Mouse (Mus musculus): ENCODE data around the gene Tmem132b. TPM values are rescaled to one million over a fixed set of nuclear protein-coding genes. Genes with fewer than 3 reads are reported as not detected.
A peak's percentile ranks its signal among the peaks of the same experiment; 100 is the strongest.

Gene Tmem132b
- polyA plus RNA-seq, 1 experiment from 2014 or later: 0.28 TPM

- 91% methylated on average over 6 of the region's 6 CpGs for WGBS
- no peak overlapping the region for H3K9ac ChIP-seq (ENCODE audit: low read depth, low read length)
- no peak overlapping the region for H3K4me2 ChIP-seq (ENCODE audit: low read length)
- H3K27me3 ChIP-seq (ENCODE audit: insufficient read depth, low read length): no peaks in the 10 kb centered on the region
- H3K36me3 ChIP-seq (ENCODE audit: insufficient read depth, low read length): no peaks in the 10 kb centered on the region
- no peak overlapping the region for H3K4me3 ChIP-seq (replicated peaks; ENCODE audit: low read depth, low read length)
- no peak overlapping the region for H3K27ac ChIP-seq
- ATAC-seq (replicated peaks; ENCODE audit: low FRiP score, low read depth) (no peak), DNase-seq (ENCODE audit: low spot score) (no peak)
- TF ChIP-seq CTCF (IDR thresholded peaks at IDR 0.05; ENCODE audit: low read depth): no peak
- no peaks in the 10 kb centered on the region for H3K4me1 ChIP-seq (replicated peaks; ENCODE audit: insufficient read depth, low read length)
- no peaks in the 10 kb centered on the region for H3K9me3 ChIP-seq (replicated peaks; ENCODE audit: low read length)
These were observed 116.7 kb downstream of the Tmem132b start for GRCm38 (mm10) chr5:125648236-125648635.

DNA sequence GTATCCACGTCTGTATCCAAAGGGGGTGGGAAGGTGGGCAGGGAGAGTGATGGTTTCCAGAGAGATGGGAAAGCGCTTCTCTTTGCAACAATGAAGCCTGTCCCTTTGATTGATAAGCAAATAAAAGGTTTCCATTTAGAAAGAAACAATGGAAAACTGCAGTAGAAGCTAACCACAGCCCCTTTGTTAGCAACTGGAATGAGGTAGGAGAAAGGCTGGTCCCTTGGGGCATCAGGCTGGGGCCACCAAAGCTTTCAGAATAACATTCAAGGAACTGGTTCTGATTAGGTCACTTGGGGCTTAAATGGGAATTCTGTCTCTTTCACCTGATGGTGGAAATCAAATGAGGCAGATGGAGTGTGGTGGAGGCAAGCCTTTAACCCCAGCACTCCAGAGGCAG, 118.4 kb downstream of the Tmem132b start:
- Histone ChIP-seq H3K4me3 (replicated peaks; ENCODE audit: low read depth, low read length) (no peak overlapping the region), H3K9ac (ENCODE audit: low read depth, low read length) (no peak overlapping the region), H3K4me2 (ENCODE audit: low read length) (no peak overlapping the region), H3K27ac (no peak overlapping the region), H3K9me3 (replicated peaks; ENCODE audit: low read length) (no peaks in the 10 kb centered on the region), H3K36me3 (ENCODE audit: insufficient read depth, low read length) (no peaks in the 10 kb centered on the region), H3K4me1 (replicated peaks; ENCODE audit: insufficient read depth, low read length) (no peaks in the 10 kb centered on the region), H3K27me3 (ENCODE audit: insufficient read depth, low read length) (no peaks in the 10 kb centered on the region)
- 53% methylated on average over 2 of the region's 2 CpGs for WGBS
- no peak for ATAC-seq (replicated peaks; ENCODE audit: low FRiP score, low read depth)
- no peak for DNase-seq (ENCODE audit: low spot score)
- no peak for TF ChIP-seq CTCF (IDR thresholded peaks at IDR 0.05; ENCODE audit: low read depth)

DNA sequence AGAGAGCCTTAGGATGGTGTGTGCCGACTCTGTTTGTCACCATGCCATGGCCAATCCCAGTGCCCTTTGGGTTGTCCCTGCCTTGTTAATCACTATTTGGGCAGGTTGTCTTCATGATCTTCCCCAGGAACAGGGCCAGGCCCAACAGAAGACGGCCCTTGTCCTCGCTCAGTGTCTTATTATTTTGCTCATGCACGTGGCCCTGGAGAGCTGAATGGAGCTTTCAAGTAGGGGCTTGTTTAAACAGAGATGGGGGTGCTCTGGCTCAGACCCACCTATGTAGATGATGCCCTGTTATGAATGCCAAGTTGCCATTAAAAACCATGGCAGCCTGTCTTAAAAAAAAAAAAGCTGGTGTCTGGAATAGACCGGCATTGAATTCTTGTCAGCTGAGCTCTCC, 126.5 kb downstream of the Tmem132b start:
- Histone ChIP-seq H3K9me3 (replicated peaks; ENCODE audit: low read length) (no peaks in the 10 kb centered on the region), H3K4me3 (replicated peaks; ENCODE audit: low read depth, low read length) (no peak overlapping the region), H3K4me1 (replicated peaks; ENCODE audit: insufficient read depth, low read length) (no peaks in the 10 kb centered on the region), H3K4me2 (ENCODE audit: low read length) (no peak overlapping the region), H3K27ac (no peak overlapping the region), H3K27me3 (ENCODE audit: insufficient read depth, low read length) (no peaks in the 10 kb centered on the region), H3K9ac (ENCODE audit: low read depth, low read length) (no peak overlapping the region), H3K36me3 (ENCODE audit: insufficient read depth, low read length) (no peaks in the 10 kb centered on the region)
- TF ChIP-seq CTCF (IDR thresholded peaks at IDR 0.05; ENCODE audit: low read depth): no peak
- no peak for ATAC-seq (replicated peaks; ENCODE audit: low FRiP score, low read depth)
- no peak for DNase-seq (ENCODE audit: low spot score)
- WGBS: 85% methylated on average over 5 of the region's 5 CpGs

- no peak for ATAC-seq (replicated peaks; ENCODE audit: low FRiP score, low read depth)
These were observed 127.6 kb downstream of the Tmem132b start for GRCm38 (mm10) chr5:125658959-125659749.

DNA sequence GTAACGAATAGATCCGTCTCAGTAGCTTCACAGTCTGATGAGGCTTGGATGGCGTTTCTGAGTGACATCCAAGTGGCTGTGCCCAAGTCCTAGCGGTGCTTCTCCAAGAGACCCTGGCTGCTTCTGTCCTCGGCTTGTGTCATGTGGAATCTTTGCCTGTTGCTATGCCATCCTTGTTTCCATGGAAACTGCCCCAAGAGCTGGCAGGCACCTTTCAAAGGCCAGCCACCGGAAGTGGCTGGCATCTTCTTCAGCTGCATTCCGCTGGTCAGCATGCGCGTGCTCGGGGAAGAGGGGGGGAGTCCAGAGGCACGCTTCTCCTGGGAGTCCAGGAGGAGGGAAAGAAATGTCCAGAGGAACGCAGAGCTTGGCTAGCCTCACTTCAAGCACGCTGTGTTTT, 144.0 kb downstream of the Tmem132b start:
- H3K4me3 ChIP-seq (replicated peaks; ENCODE audit: low read depth, low read length): no peak overlapping the region
- H3K27me3 ChIP-seq (ENCODE audit: insufficient read depth, low read length): no peaks in the 10 kb centered on the region
- H3K9me3 ChIP-seq (replicated peaks; ENCODE audit: low read length): no peaks in the 10 kb centered on the region
- ATAC-seq (replicated peaks; ENCODE audit: low FRiP score, low read depth) (peak; percentile 29; the same call in 1 of the 2 replicates), DNase-seq (ENCODE audit: low spot score) (peak; percentile 4)
- H3K4me1 ChIP-seq (replicated peaks; ENCODE audit: insufficient read depth, low read length): no peaks in the 10 kb centered on the region
- no peak overlapping the region for H3K9ac ChIP-seq (ENCODE audit: low read depth, low read length)
- no peak overlapping the region for H3K4me2 ChIP-seq (ENCODE audit: low read length)
- no peak overlapping the region for H3K27ac ChIP-seq
- no peak for TF ChIP-seq CTCF (IDR thresholded peaks at IDR 0.05; ENCODE audit: low read depth)
- H3K36me3 ChIP-seq (ENCODE audit: insufficient read depth, low read length): no peaks in the 10 kb centered on the region
- 44% methylated on average over 13 of the region's 13 CpGs for WGBS

More at GRCm38 (mm10) chr5:125658959-125659749, 127.6 kb downstream of the Tmem132b start:
- no peak for TF ChIP-seq CTCF (IDR thresholded peaks at IDR 0.05; ENCODE audit: low read depth)
- Histone ChIP-seq H3K4me1 (replicated peaks; ENCODE audit: insufficient read depth, low read length) (no peaks in the 10 kb centered on the region), H3K9me3 (replicated peaks; ENCODE audit: low read length) (no peaks in the 10 kb centered on the region), H3K27me3 (ENCODE audit: insufficient read depth, low read length) (no peaks in the 10 kb centered on the region), H3K36me3 (ENCODE audit: insufficient read depth, low read length) (no peaks in the 10 kb centered on the region), H3K4me2 (ENCODE audit: low read length) (no peak overlapping the region), H3K27ac (no peak overlapping the region), H3K9ac (ENCODE audit: low read depth, low read length) (no peak overlapping the region), H3K4me3 (replicated peaks; ENCODE audit: low read depth, low read length) (no peak overlapping the region)
- no peak for DNase-seq (ENCODE audit: low spot score)
- 51% methylated on average over 14 of the region's 14 CpGs for WGBS

DNA sequence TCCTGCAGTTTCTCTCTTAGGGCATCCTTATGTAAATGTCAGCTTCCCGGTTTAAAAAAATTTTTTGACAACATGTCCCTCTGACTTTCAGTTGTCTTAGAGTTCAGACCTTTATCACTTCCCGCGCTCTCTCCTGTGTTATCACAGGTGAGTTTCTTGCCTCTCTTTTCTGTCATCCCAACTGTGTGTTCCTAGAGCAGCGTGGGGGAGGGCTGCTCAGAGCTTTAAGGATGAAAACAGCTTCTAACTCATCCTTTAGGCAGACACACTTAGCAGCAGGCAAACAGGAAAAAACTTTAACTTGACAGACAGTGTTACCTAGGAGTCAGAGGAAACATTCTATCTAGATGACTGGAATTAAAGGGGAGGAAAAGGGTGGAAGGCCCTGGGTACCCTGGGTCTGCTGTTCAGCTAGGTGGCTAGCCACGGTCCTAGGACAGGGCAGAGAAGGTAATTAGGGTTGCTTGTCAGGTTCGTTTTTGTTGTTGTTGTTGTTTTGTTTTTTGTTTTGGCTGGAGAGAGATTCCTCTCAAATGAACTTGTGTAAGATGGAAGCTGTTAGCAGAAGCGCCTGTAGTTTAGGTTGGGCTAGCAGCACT, 144.6 kb downstream of the Tmem132b start:
- H3K27me3 ChIP-seq (ENCODE audit: insufficient read depth, low read length): no peaks in the 10 kb centered on the region
- WGBS: 63% methylated on average over 7 of the region's 7 CpGs
- H3K4me1 ChIP-seq (replicated peaks; ENCODE audit: insufficient read depth, low read length): no peaks in the 10 kb centered on the region
- H3K36me3 ChIP-seq (ENCODE audit: insufficient read depth, low read length): no peaks in the 10 kb centered on the region
- ATAC-seq (replicated peaks; ENCODE audit: low FRiP score, low read depth): no peak
- no peak overlapping the region for H3K9ac ChIP-seq (ENCODE audit: low read depth, low read length)
- H3K27ac ChIP-seq: no peak overlapping the region
- TF ChIP-seq CTCF (IDR thresholded peaks at IDR 0.05; ENCODE audit: low read depth): no peak
- no peak overlapping the region for H3K4me3 ChIP-seq (replicated peaks; ENCODE audit: low read depth, low read length)
- no peak overlapping the region for H3K4me2 ChIP-seq (ENCODE audit: low read length)
- no peaks in the 10 kb centered on the region for H3K9me3 ChIP-seq (replicated peaks; ENCODE audit: low read length)
- no peak for DNase-seq (ENCODE audit: low spot score)

All from kidney, postnatal 0 days (tissue).